Mouse (Mus musculus): ENCODE measurements around the gene Kdm8.
"Not testable (repeated sequence)": the region's sequence is repeated elsewhere in the genome, so short reads cannot be mapped to it uniquely, and the experiment has no call there.

- not testable (repeated sequence) for TF ChIP-seq CTCF (conservative IDR thresholded peaks at IDR 0.05; ENCODE audit: low read length); POU5F1 (IDR thresholded peaks at IDR 0.05; ENCODE audit: borderline replicate concordance, low read length)
Observed at GRCm38 (mm10) chr7:125428816-125429500, 15.5 kb upstream of the Kdm8 start.
